Mouse (Mus musculus) liver, embryonic 12.5 days (tissue): Measurements from ENCODE around the gene Zbtb40. TPM values are rescaled to one million over a fixed set of nuclear protein-coding genes. Genes with fewer than 3 reads are reported as not detected.

Experiments used
- ATAC-seq: fragments of 200-750 bp; cut with Nextera tagmentation; 2 replicates; pipeline ENCODE4 v1.8.0; 2017; ENCODE audit warnings: moderate number of reproducible peaks, mild to moderate bottlenecking, moderate library complexity
- H3K27ac ChIP-seq: fragments of 300-500 bp; sonication (generic); 2 replicates; pipeline ENCODE4 v1.5.1; 2016; ENCODE audit warnings: mild to moderate bottlenecking
- H3K27me3 ChIP-seq: fragments of 300-500 bp; sonication (generic); replicated peaks from 2 replicates; pipeline ENCODE4 v1.6.1; 2016; ENCODE audit warnings: mild to moderate bottlenecking, moderate library complexity
- H3K36me3 ChIP-seq: fragments of 300-500 bp; sonication (generic); 2 replicates; pipeline ENCODE4 v1.6.1; 2016; ENCODE audit warnings: mild to moderate bottlenecking, moderate library complexity
- H3K4me1 ChIP-seq: fragments of 300-500 bp; sonication (generic); 2 replicates; pipeline ENCODE4 v1.6.1; 2016
- H3K4me2 ChIP-seq: fragments of 300-500 bp; sonication (generic); 2 replicates; pipeline ENCODE4 v1.6.1; 2016; ENCODE audit warnings: mild to moderate bottlenecking, moderate library complexity
- H3K4me3 ChIP-seq: fragments of 300-500 bp; sonication (generic); 2 replicates; pipeline ENCODE4 v1.5.1; 2016; ENCODE audit warnings: mild to moderate bottlenecking, moderate library complexity
- H3K9ac ChIP-seq: fragments of 300-500 bp; sonication (generic); 2 replicates; pipeline ENCODE4 v1.6.1; 2016; ENCODE audit warnings: mild to moderate bottlenecking, moderate library complexity
- H3K9me3 ChIP-seq: fragments of 300-500 bp; sonication (generic); replicated peaks from 2 replicates; pipeline ENCODE4 v1.6.1; 2016; ENCODE audit warnings: mild to moderate bottlenecking, moderate library complexity
- WGBS: fragments of 180-500 bp; shearing (Covaris S2); methylation state at CpG from one replicate; pipeline ENCODE4 v1.1.7; 2016; ENCODE audit not compliant: insufficient replicate concordance; 5-methylcytosine and 5-hydroxymethylcytosine counted together
- polyA plus RNA-seq: library from polyadenylated mRNA; unstranded; fragments of >200 nt; fragmentation: Nextera tagmentation; extraction: Ambion mirVana; gene quantifications from 2 replicates; pipeline ENCODE4 v1.2.1, GENCODE M21; 2016

Gene Zbtb40
- polyA plus RNA-seq = 3.0 and 3.2 TPM in 2 replicates

- H3K27ac ChIP-seq = peak within 1 kb of the TSS; percentile 59
- 2% methylated on average over 32 of the region's 32 CpGs for WGBS
Measured at GRCm38 (mm10) chr4:137048550-137049032, at the start of gene Zbtb40. Zbtb40 (minus strand) TSS chr4:137048801.

GRCm38 (mm10) chr4:137097984-137098327 lies 49.4 kb upstream of the Zbtb40 start:
- H3K4me1 ChIP-seq = no peaks in the 10 kb centered on the region
- WGBS = 52% methylated on average over 4 of the region's 4 CpGs
- H3K9ac ChIP-seq = no peak overlapping the region
- no peaks in the 10 kb centered on the region for H3K36me3 ChIP-seq
- H3K27me3 ChIP-seq = peaks cover 42% of the 10 kb centered on the region
- H3K9me3 ChIP-seq = no peaks in the 10 kb centered on the region; the same call in 1 of the 2 replicates
- H3K27ac ChIP-seq = no peak overlapping the region
- H3K4me2 ChIP-seq = no peak overlapping the region
- H3K4me3 ChIP-seq = no peak overlapping the region
- ATAC-seq = no peak

More at GRCm38 (mm10) chr4:137048550-137049032, at the start of gene Zbtb40:
- Histone ChIP-seq H3K36me3 (no peaks in the 10 kb centered on the region), H3K4me3 (peak within 1 kb of the TSS; percentile 82), H3K4me2 (peak within 1 kb of the TSS; percentile 88), H3K27me3 (peaks cover 39% of the 10 kb centered on the region), H3K4me1 (peaks cover 17% of the 10 kb centered on the region), H3K9ac (peak within 1 kb of the TSS; percentile 77), H3K9me3 (0 out of 2 replicates have a peak, but pooled peaks cover 3% of the 10 kb centered on the region)
- peak; percentile 88 for ATAC-seq

GRCm38 (mm10) chr4:137097246-137097983 lies 48.8 kb upstream of the Zbtb40 start:
- ATAC-seq = no peak
- no peak overlapping the region for H3K9ac ChIP-seq
- no peak overlapping the region for H3K27ac ChIP-seq
- no peaks in the 10 kb centered on the region for H3K36me3 ChIP-seq
- 60% methylated on average over 17 of the region's 17 CpGs for WGBS
- no peak overlapping the region for H3K4me3 ChIP-seq
- no peaks in the 10 kb centered on the region for H3K4me1 ChIP-seq
- peaks cover 42% of the 10 kb centered on the region for H3K27me3 ChIP-seq
- H3K9me3 ChIP-seq = no peaks in the 10 kb centered on the region; the same call in 1 of the 2 replicates
- H3K4me2 ChIP-seq = no peak overlapping the region

- Histone ChIP-seq H3K36me3 (no peaks in the 10 kb centered on the region), H3K9me3 (no peaks in the 10 kb centered on the region; the same call in 1 of the 2 replicates), H3K27ac (no peak overlapping the region), H3K4me2 (no peak overlapping the region), H3K4me3 (no peak overlapping the region), H3K27me3 (peaks cover 42% of the 10 kb centered on the region), H3K9ac (no peak overlapping the region), H3K4me1 (no peaks in the 10 kb centered on the region)
- no peak for ATAC-seq
- WGBS = 31% methylated on average over 10 of the region's 10 CpGs
Measured at GRCm38 (mm10) chr4:137096353-137096752, 47.8 kb upstream of the Zbtb40 start.

- 22% methylated on average over 18 of the region's 18 CpGs for WGBS
- Histone ChIP-seq H3K36me3 (no peaks in the 10 kb centered on the region), H3K27me3 (peaks cover 65% of the 10 kb centered on the region), H3K4me2 (peak overlapping the region; percentile 21; the same call in 1 of the 2 replicates), H3K27ac (no peak overlapping the region), H3K4me3 (no peak overlapping the region), H3K9ac (no peak overlapping the region), H3K9me3 (no peaks in the 10 kb centered on the region), H3K4me1 (0 out of 2 replicates have a peak, but pooled peaks cover 11% of the 10 kb centered on the region)
- no peak for ATAC-seq
Measured at GRCm38 (mm10) chr4:137085083-137085810, 36.6 kb upstream of the Zbtb40 start.

GRCm38 (mm10) chr4:137082866-137083265 lies 34.3 kb upstream of the Zbtb40 start:
- Histone ChIP-seq H3K9ac (no peak overlapping the region), H3K4me1 (0 out of 2 replicates have a peak, but pooled peaks cover 11% of the 10 kb centered on the region), H3K27me3 (peaks cover 65% of the 10 kb centered on the region), H3K9me3 (no peaks in the 10 kb centered on the region), H3K4me3 (no peak overlapping the region), H3K4me2 (no peak overlapping the region), H3K27ac (no peak overlapping the region), H3K36me3 (no peaks in the 10 kb centered on the region)
- WGBS = 33% methylated on average over 2 of the region's 2 CpGs
- no peak for ATAC-seq

GRCm38 (mm10) chr4:137081401-137081800 lies 32.8 kb upstream of the Zbtb40 start:
- H3K36me3 ChIP-seq = no peaks in the 10 kb centered on the region
- no peak for ATAC-seq
- H3K27ac ChIP-seq = no peak overlapping the region
- WGBS = 81% methylated on average over 4 of the region's 4 CpGs
- no peak overlapping the region for H3K4me2 ChIP-seq
- no peak overlapping the region for H3K9ac ChIP-seq
- H3K27me3 ChIP-seq = peaks cover 57% of the 10 kb centered on the region
- no peaks in the 10 kb centered on the region for H3K9me3 ChIP-seq
- no peak overlapping the region for H3K4me3 ChIP-seq
- H3K4me1 ChIP-seq = peaks cover 11% of the 10 kb centered on the region; the same call in 1 of the 2 replicates

GRCm38 (mm10) chr4:137077216-137077615 lies 28.6 kb upstream of the Zbtb40 start:
- Histone ChIP-seq H3K27me3 (peaks cover 24% of the 10 kb centered on the region), H3K36me3 (no peaks in the 10 kb centered on the region), H3K27ac (no peak overlapping the region), H3K4me3 (no peak overlapping the region), H3K4me1 (no peaks in the 10 kb centered on the region; the same call in 1 of the 2 replicates), H3K9ac (no peak overlapping the region), H3K9me3 (no peaks in the 10 kb centered on the region), H3K4me2 (no peak overlapping the region)
- ATAC-seq = peak; percentile 64
- WGBS = 22% methylated on average over 2 of the region's 2 CpGs

- ATAC-seq = no peak
- Histone ChIP-seq H3K4me1 (no peaks in the 10 kb centered on the region), H3K4me3 (no peak overlapping the region), H3K9ac (no peak overlapping the region), H3K27me3 (peaks cover 34% of the 10 kb centered on the region), H3K36me3 (no peaks in the 10 kb centered on the region), H3K4me2 (no peak overlapping the region), H3K9me3 (no peaks in the 10 kb centered on the region), H3K27ac (no peak overlapping the region)
- WGBS = 69% methylated on average over 6 of the region's 6 CpGs
Measured at GRCm38 (mm10) chr4:137071204-137071603, 22.6 kb upstream of the Zbtb40 start.

GRCm38 (mm10) chr4:137068491-137068890 lies 19.9 kb upstream of the Zbtb40 start:
- no peak for ATAC-seq
- no peaks in the 10 kb centered on the region for H3K4me1 ChIP-seq
- H3K9me3 ChIP-seq = no peaks in the 10 kb centered on the region
- no peak overlapping the region for H3K4me3 ChIP-seq
- H3K36me3 ChIP-seq = no peaks in the 10 kb centered on the region
- 19% methylated on average over 8 of the region's 8 CpGs for WGBS
- no peak overlapping the region for H3K4me2 ChIP-seq
- H3K9ac ChIP-seq = no peak overlapping the region
- H3K27ac ChIP-seq = no peak overlapping the region
- peaks cover 41% of the 10 kb centered on the region for H3K27me3 ChIP-seq

- no peak overlapping the region for H3K27ac ChIP-seq
- no peak for ATAC-seq
- WGBS = 71% methylated on average over 6 of the region's 6 CpGs
- no peak overlapping the region for H3K9ac ChIP-seq
- H3K4me3 ChIP-seq = no peak overlapping the region
- H3K4me1 ChIP-seq = no peaks in the 10 kb centered on the region
- no peaks in the 10 kb centered on the region for H3K36me3 ChIP-seq
- H3K27me3 ChIP-seq = peaks cover 48% of the 10 kb centered on the region
- no peaks in the 10 kb centered on the region for H3K9me3 ChIP-seq
- no peak overlapping the region for H3K4me2 ChIP-seq
Measured at GRCm38 (mm10) chr4:137065846-137066245, 17.2 kb upstream of the Zbtb40 start.

- H3K4me1 ChIP-seq = no peaks in the 10 kb centered on the region
- no peaks in the 10 kb centered on the region for H3K9me3 ChIP-seq
- no peak overlapping the region for H3K27ac ChIP-seq
- no peak overlapping the region for H3K4me3 ChIP-seq
- ATAC-seq = no peak
- WGBS = 46% methylated on average over 3 of the region's 3 CpGs
- no peak overlapping the region for H3K9ac ChIP-seq
- H3K4me2 ChIP-seq = no peak overlapping the region
- H3K27me3 ChIP-seq = peaks cover 67% of the 10 kb centered on the region
- no peaks in the 10 kb centered on the region for H3K36me3 ChIP-seq
Measured at GRCm38 (mm10) chr4:137054932-137055331, 6.3 kb upstream of the Zbtb40 start.
